Mouse (Mus musculus) CH12.LX (cell line): ENCODE data around the gene Ociad2. TPM values are rescaled to one million over a fixed set of nuclear protein-coding genes. Genes with fewer than 3 reads are reported as not detected.

Experiments used
- DNase-seq: peaks from one replicate; pipeline ENCODE4 v3.0.0-alpha.2; 2013; ENCODE audit errors: extremely low read depth
- H3K27ac ChIP-seq: 2 replicates; pipeline ENCODE4 v1.5.1; 2012; ENCODE audit warnings: low read depth, mild to moderate bottlenecking, control low read depth, moderate library complexity; ENCODE audit not compliant: insufficient read depth
- H3K27me3 ChIP-seq: replicated peaks from 2 replicates; pipeline ENCODE3; 2012; ENCODE audit warnings: inconsistent platforms
- H3K36me3 ChIP-seq, 2 experiments: replicated peaks in 1 of 2; 2 replicates each; pipeline versions ENCODE3 to v1.6.1; 2012; ENCODE audit warnings: inconsistent platforms in 1 of 2, low read length in 1 of 2, mild to moderate bottlenecking in 1 of 2, mixed read lengths in 1 of 2, moderate library complexity in 1 of 2; ENCODE audit not compliant: control insufficient read depth in 1 of 2, insufficient read depth in 1 of 2
- H3K4me1 ChIP-seq, 2 experiments: 2 replicates each; pipeline ENCODE4 v1.6.1; 2012; ENCODE audit warnings: inconsistent platforms in 1 of 2, moderate library complexity in 1 of 2; ENCODE audit not compliant: insufficient read depth in 2 of 2, control insufficient read depth in 1 of 2
- H3K4me2 ChIP-seq: 2 replicates; pipeline ENCODE4 v1.6.1; 2012; ENCODE audit warnings: low read depth, mild to moderate bottlenecking, control low read depth; ENCODE audit not compliant: poor library complexity, insufficient read depth, severe bottlenecking
- H3K4me3 ChIP-seq, 3 experiments: fragments of 150-350 bp in 1 of 3; sonication (generic) in 1 of 3; replicated peaks in 1 of 3; 2 replicates each; pipeline versions ENCODE3 to v1.5.1; 2011 to 2012; ENCODE audit warnings: low read depth in 2 of 3, low read length in 2 of 3, mild to moderate bottlenecking in 2 of 3, moderate library complexity in 2 of 3, control low read depth in 1 of 3, improper control_type of control experiment in 1 of 3, inconsistent platforms in 1 of 3, mixed read lengths in 1 of 3; ENCODE audit not compliant: poor library complexity in 1 of 3
- H3K79me2 ChIP-seq: replicated peaks from 2 replicates; pipeline ENCODE4 v1.6.1; 2012; ENCODE audit warnings: mild to moderate bottlenecking, moderate library complexity; ENCODE audit not compliant: control insufficient read depth, poor library complexity, insufficient read depth, severe bottlenecking; ENCODE audit errors: extremely low read depth
- H3K9ac ChIP-seq: 2 replicates; pipeline ENCODE4 v1.6.1; 2012; ENCODE audit warnings: low read depth, mild to moderate bottlenecking, control low read depth, moderate library complexity; ENCODE audit not compliant: insufficient read depth
- H3K9me3 ChIP-seq: replicated peaks from 2 replicates; pipeline ENCODE3; 2012; ENCODE audit warnings: low read length, inconsistent platforms, mixed read lengths
- CHD2 ChIP-seq: IDR thresholded peaks from 2 replicates; pipeline ENCODE4 v1.6.1; 2011; ENCODE audit warnings: low read length, improper control_type of control experiment
- CTCF ChIP-seq, 2 experiments: IDR thresholded peaks in 1 of 2; conservative IDR thresholded peaks in 1 of 2; 2 replicates each; pipeline ENCODE4 v1.5.1; 2011 to 2012; ENCODE audit warnings: low read depth in 2 of 2, low read length in 2 of 2, improper control_type of control experiment in 1 of 2, inconsistent platforms in 1 of 2, mild to moderate bottlenecking in 1 of 2, moderate library complexity in 1 of 2
- ETS1 ChIP-seq: conservative IDR thresholded peaks from 2 replicates; pipeline ENCODE4 v1.6.1; 2012; ENCODE audit warnings: low read depth, mild to moderate bottlenecking, inconsistent platforms, low read length, improper control_type of control experiment, moderate library complexity
- HCFC1 ChIP-seq: IDR thresholded peaks from 2 replicates; pipeline ENCODE4 v1.6.1; 2012; ENCODE audit warnings: low read depth, mild to moderate bottlenecking, inconsistent platforms, low read length, improper control_type of control experiment
- JUN ChIP-seq: IDR thresholded peaks from 2 replicates; pipeline ENCODE4 v1.6.1; 2011; ENCODE audit warnings: low read depth, mild to moderate bottlenecking, low read length, improper control_type of control experiment, moderate library complexity; ENCODE audit not compliant: insufficient read depth
- JUND ChIP-seq: conservative IDR thresholded peaks from 2 replicates; pipeline ENCODE4 v1.6.1; 2011; ENCODE audit warnings: low read depth, low read length, improper control_type of control experiment
- KAT2A ChIP-seq: IDR thresholded peaks from 2 replicates; pipeline ENCODE4 v1.6.1; 2012; ENCODE audit warnings: low read length, improper control_type of control experiment, inconsistent platforms; ENCODE audit not compliant: insufficient replicate concordance
- MAFK ChIP-seq: IDR thresholded peaks from 2 replicates; pipeline ENCODE4 v1.6.1; 2011; ENCODE audit warnings: low read length, improper control_type of control experiment; ENCODE audit not compliant: insufficient replicate concordance
- MEF2A ChIP-seq: IDR thresholded peaks from 2 replicates; pipeline ENCODE4 v1.6.1; 2014; ENCODE audit warnings: low read depth, mild to moderate bottlenecking, inconsistent platforms, low read length, improper control_type of control experiment, borderline replicate concordance
- MXI1 ChIP-seq: IDR thresholded peaks from 2 replicates; pipeline ENCODE4 v1.6.1; 2011; ENCODE audit warnings: mild to moderate bottlenecking, low read depth, low read length, improper control_type of control experiment
- MYC ChIP-seq: IDR thresholded peaks from 2 replicates; pipeline ENCODE4 v1.6.1; 2011; ENCODE audit warnings: low read depth, mild to moderate bottlenecking, improper control_type of control experiment, low read length
- NELFE ChIP-seq: IDR thresholded peaks from 2 replicates; pipeline ENCODE4 v1.6.1; 2011; ENCODE audit warnings: low read depth, low read length, improper control_type of control experiment
- PAX5 ChIP-seq: IDR thresholded peaks from 2 replicates; pipeline ENCODE4 v1.6.1; 2012; ENCODE audit warnings: low read length, inconsistent platforms, mixed read lengths
- POLR2A ChIP-seq: IDR thresholded peaks from 2 replicates; pipeline ENCODE4 v1.6.1; 2011; ENCODE audit warnings: low read depth, mild to moderate bottlenecking, improper control_type of control experiment, low read length
- RAD21 ChIP-seq: IDR thresholded peaks from 2 replicates; pipeline ENCODE4 v1.6.1; 2011; ENCODE audit warnings: low read depth, mild to moderate bottlenecking, low read length, improper control_type of control experiment, moderate library complexity
- SIN3A ChIP-seq: IDR thresholded peaks from 2 replicates; pipeline ENCODE4 v1.6.1; 2012; ENCODE audit warnings: low read length, improper control_type of control experiment, inconsistent platforms
- SMC3 ChIP-seq: IDR thresholded peaks from 2 replicates; pipeline ENCODE4 v1.6.1; 2011; ENCODE audit warnings: low read depth, low read length, improper control_type of control experiment
- TBP ChIP-seq: conservative IDR thresholded peaks from 2 replicates; pipeline ENCODE4 v1.6.1; 2011; ENCODE audit warnings: low read depth, low read length, improper control_type of control experiment
- UBTF ChIP-seq: IDR thresholded peaks from 2 replicates; pipeline ENCODE4 v1.6.1; 2012; ENCODE audit warnings: low read depth, mild to moderate bottlenecking, inconsistent platforms, low read length, improper control_type of control experiment, moderate library complexity
- USF2 ChIP-seq: conservative IDR thresholded peaks from 2 replicates; pipeline ENCODE4 v1.6.1; 2011; ENCODE audit warnings: low read depth, low read length, improper control_type of control experiment
- ZC3H11A ChIP-seq: IDR thresholded peaks from 2 replicates; pipeline ENCODE4 v1.6.1; 2012; ENCODE audit warnings: low read depth, mild to moderate bottlenecking, inconsistent platforms, low read length, improper control_type of control experiment
- ZKSCAN1 ChIP-seq: IDR thresholded peaks from 2 replicates; pipeline ENCODE4 v1.6.1; 2012; ENCODE audit warnings: low read depth, inconsistent platforms, low read length, improper control_type of control experiment, borderline replicate concordance
- ZNF384 ChIP-seq: IDR thresholded peaks from 2 replicates; pipeline ENCODE4 v1.6.1; 2012; ENCODE audit warnings: low read depth, low read length, improper control_type of control experiment, inconsistent platforms
- dilution Hi-C: fragments of 300-500 bp; cut with MboI; formaldehyde crosslinking; loops from 2 replicates; pipeline ENCODE4 v1.14.3; 2020; ENCODE audit warnings: low sequenced_read_pairs; ENCODE audit not compliant: extremely low pct_unique_long_range_greater_than_20kb, extremely low pct_ligation_motif_present
- in situ Hi-C: fragments of 300-500 bp; cut with MboI; formaldehyde crosslinking; loops from 3 replicates; pipeline ENCODE4 v1.14.3; 2019; ENCODE audit warnings: low sequenced_read_pairs, low pct_ligation_motif_present, low pct_unique_long_range_greater_than_20kb, mixed read lengths
- polyA plus RNA-seq: library from polyadenylated mRNA; unstranded; fragments of >175 nt; gene quantifications from 2 replicates; pipeline ENCODE4 v1.2.1, GENCODE M21; 2012; ENCODE audit warnings: low read depth; ENCODE audit not compliant: insufficient read length
- total RNA-seq, 2 experiments: library from RNA; depleted of rRNA; stranded (reverse); fragments of 300-350 nt in 1 of 2; fragments of >200 nt in 1 of 2; gene quantifications; 2 replicates each; pipeline ENCODE4 v1.2.3; 2012 to 2014

Ociad2 gene
- total and polyA plus RNA-seq, 3 experiments = 2.3 to 5.3 (median 4.4) TPM

GRCm38 (mm10) chr5:73362338-73362737 lies 21.5 kb upstream of the Ociad2 start:
- no peak for TF ChIP-seq CTCF (conservative IDR thresholded peaks at IDR 0.05 in 1 of 2, IDR thresholded peaks at IDR 0.05 in 1 of 2; ENCODE audit: low read depth in 2 of 2, low read length in 2 of 2)
- TF ChIP-seq MXI1 = no peak
- TF ChIP-seq NELFE = no peak
- no peak for TF ChIP-seq ETS1
- TF ChIP-seq MEF2A = no peak
- no peak for TF ChIP-seq KAT2A
- no peak for TF ChIP-seq UBTF
- no peak for TF ChIP-seq JUND
- no peak for TF ChIP-seq MAFK
- no peak for TF ChIP-seq POLR2A
- no peak for TF ChIP-seq SMC3
- TF ChIP-seq TBP = no peak
- TF ChIP-seq ZC3H11A = no peak
- TF ChIP-seq HCFC1 = no peak
- no peak for TF ChIP-seq RAD21
- dilution Hi-C loops = no loop called here
- in situ Hi-C loops = no loop called here

DNA sequence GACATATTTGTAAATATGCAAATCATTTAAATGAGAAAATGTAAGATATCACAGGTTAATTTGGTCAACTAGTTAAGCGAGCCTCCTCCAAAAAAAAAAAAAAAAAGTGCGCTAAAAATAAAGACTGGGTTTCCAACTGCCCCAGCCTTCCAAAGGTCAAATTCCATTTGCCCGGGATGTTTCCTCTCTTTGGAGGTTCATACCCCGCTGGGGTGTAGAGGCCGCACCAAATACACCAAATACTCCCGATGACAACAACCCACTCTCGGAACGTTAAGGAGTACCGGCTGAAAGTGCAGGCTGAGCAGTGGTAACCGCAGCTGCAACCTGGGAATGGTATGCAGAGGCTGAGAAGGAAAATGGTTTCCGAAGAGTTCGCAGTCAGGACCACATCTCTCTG lies 19.4 kb upstream of the Ociad2 start:
- in situ Hi-C loops = no loop called here
- Histone ChIP-seq H3K27ac (no peak overlapping the region), H3K27me3 (no peaks in the 10 kb centered on the region), H3K4me1 (peaks cover 0 to 13% of the 10 kb centered on the region in 2 experiments; a peak in 2 of 4 replicates), H3K4me2 (no peak overlapping the region), H3K9me3 (no peaks in the 10 kb centered on the region), H3K9ac (no peak overlapping the region), H3K79me2 (no peaks in the 10 kb centered on the region), H3K4me3 (no peak overlapping the region), H3K36me3 (no peaks in the 10 kb centered on the region)
- no peak for DNase-seq
- TF ChIP-seq USF2 = no peak
- TF ChIP-seq RAD21 = no peak
- TF ChIP-seq MAFK = no peak
- TF ChIP-seq SIN3A = no peak
- no peak for TF ChIP-seq CHD2
- TF ChIP-seq NELFE = no peak
- no peak for TF ChIP-seq SMC3
- TF ChIP-seq JUND = no peak
- TF ChIP-seq JUN = no peak
- TF ChIP-seq MYC = no peak
- no peak for TF ChIP-seq ZKSCAN1
- TF ChIP-seq MEF2A = no peak
- TF ChIP-seq ZNF384 = no peak
- no peak for TF ChIP-seq TBP
- TF ChIP-seq PAX5 = no peak
- dilution Hi-C loops = no loop called here

More at GRCm38 (mm10) chr5:73362338-73362737, 21.5 kb upstream of the Ociad2 start:
- no peak overlapping the region for H3K27ac ChIP-seq
- no peaks in the 10 kb centered on the region for H3K79me2 ChIP-seq
- H3K9me3 ChIP-seq = no peaks in the 10 kb centered on the region
- no peak for DNase-seq
- H3K4me2 ChIP-seq = no peak overlapping the region
- H3K4me3 ChIP-seq = no peak overlapping the region
- no peak overlapping the region for H3K9ac ChIP-seq
- H3K36me3 ChIP-seq = no peaks in the 10 kb centered on the region
- H3K27me3 ChIP-seq = no peaks in the 10 kb centered on the region
- peaks cover 1 to 27% of the 10 kb centered on the region in 2 experiments for H3K4me1 ChIP-seq
